Mouse (Mus musculus) megakaryocyte, adult 5-6 weeks (primary cell): ENCODE measurements around the gene Dvl3. TPM values are rescaled to one million over a fixed set of nuclear protein-coding genes. Genes with fewer than 3 reads are reported as not detected.

ENCODE experiments used
- ATAC-seq: 2 replicates; pipeline ENCODE4 v1.8.0; 2016; ENCODE audit warnings: mild to moderate bottlenecking, inconsistent platforms; ENCODE audit not compliant: poor library complexity, severe bottlenecking
- total RNA-seq, 2 experiments: library from RNA; stranded (forward) in 1 of 2; stranded (reverse) in 1 of 2; fragments of 153-499, 151-499 nt in 1 of 2; fragments of 221-1000, 200-1000 nt in 1 of 2; gene quantifications; 2 replicates each; pipeline versions ENCODE4 v1.2.3 to v1.2.4; 2015 to 2017

Dvl3 gene
- total RNA-seq, 2 experiments from 2014 or later: 2.6 to 22.4 TPM

- no peak for ATAC-seq
Measured at GRCm38 (mm10) chr16:20539649-20540048, 22.9 kb downstream of the Dvl3 start.

GRCm38 (mm10) chr16:20540438-20540837, 23.7 kb downstream of the Dvl3 start:
- ATAC-seq: no peak

- ATAC-seq: no peak
Measured at GRCm38 (mm10) chr16:20545696-20546095, 28.9 kb downstream of the Dvl3 start.

GRCm38 (mm10) chr16:20547423-20547822, 30.6 kb downstream of the Dvl3 start:
- no peak for ATAC-seq

GRCm38 (mm10) chr16:20548096-20548948, 31.5 kb downstream of the Dvl3 start, which contains the start of gene Abcf3:
Abcf3 (plus strand) TSS chr16:20548577.
- ATAC-seq: peak; percentile 97

- ATAC-seq: no peak
Measured at GRCm38 (mm10) chr16:20549161-20549560, 32.4 kb downstream of the Dvl3 start.

- no peak for ATAC-seq
Measured at GRCm38 (mm10) chr16:20551691-20552090, 34.9 kb downstream of the Dvl3 start.

- ATAC-seq: no peak
Measured at GRCm38 (mm10) chr16:20552594-20552993, 35.8 kb downstream of the Dvl3 start.

GRCm38 (mm10) chr16:20555000-20555399, 38.2 kb downstream of the Dvl3 start:
- no peak for ATAC-seq

GRCm38 (mm10) chr16:20557381-20557780, 40.6 kb downstream of the Dvl3 start:
- no peak for ATAC-seq

- ATAC-seq: no peak
Measured at GRCm38 (mm10) chr16:20565075-20565474, 48.3 kb downstream of the Dvl3 start.

Other genes with a start within 250 kb of the Dvl3 start
- 95.2 and 99.9 TPM in 2 replicates for gene Parl, start 214.6 kb upstream of the Dvl3 start, total RNA-seq (2015)
- gene Parl, start 214.6 kb upstream of the Dvl3 start, total RNA-seq (2017): 181 and 196 TPM in 2 replicates
- gene Cyp2ab1, start 191.6 kb upstream of the Dvl3 start, total RNA-seq (2015): 9.3 and 9.5 TPM in 2 replicates
- gene Cyp2ab1, start 191.6 kb upstream of the Dvl3 start, total RNA-seq (2017): 11.3 and 12.0 TPM in 2 replicates
- 22.8 and 27.4 TPM in 2 replicates for gene Abcc5, start 90.6 kb upstream of the Dvl3 start, total RNA-seq (2015)
- gene Abcc5, start 90.6 kb upstream of the Dvl3 start, total RNA-seq (2017): 28.2 and 38.9 TPM in 2 replicates
- 30.1 and 31.6 TPM in 2 replicates for gene Eif2b5, start 18.2 kb upstream of the Dvl3 start, total RNA-seq (2015)
- 43.1 and 46.1 TPM in 2 replicates for gene Eif2b5, start 18.2 kb upstream of the Dvl3 start, total RNA-seq (2017)
- 287 and 332 TPM in 2 replicates for gene Ap2m1, start 18.5 kb downstream of the Dvl3 start, total RNA-seq (2015)
- gene Ap2m1, start 18.5 kb downstream of the Dvl3 start, total RNA-seq (2017): 207 and 242 TPM in 2 replicates
- 15.4 and 21.7 TPM in 2 replicates for gene Abcf3, start 31.6 kb downstream of the Dvl3 start, total RNA-seq (2015)
- 27.5 and 32.1 TPM in 2 replicates for gene Abcf3, start 31.6 kb downstream of the Dvl3 start, total RNA-seq (2017)
- gene Vwa5b2, start 72.5 kb downstream of the Dvl3 start, total RNA-seq (2015): not detected in 2 replicates
- not detected in 2 replicates for gene Vwa5b2, start 72.5 kb downstream of the Dvl3 start, total RNA-seq (2017)
- 12.1 and 12.2 TPM in 2 replicates for gene Eef1akmt4, start 94.6 kb downstream of the Dvl3 start, total RNA-seq (2015)
- gene Eef1akmt4, start 94.6 kb downstream of the Dvl3 start, total RNA-seq (2017): 1.9 and 3.7 TPM in 2 replicates
- not detected in 2 replicates for gene Gm49333, start 94.6 kb downstream of the Dvl3 start, total RNA-seq (2015)
- gene Gm49333, start 94.6 kb downstream of the Dvl3 start, total RNA-seq (2017): not detected in 2 replicates
- gene Alg3, start 94.8 kb downstream of the Dvl3 start, total RNA-seq (2015): 15.3 and 21.9 TPM in 2 replicates
- gene Alg3, start 94.8 kb downstream of the Dvl3 start, total RNA-seq (2017): 7.4 and 10.7 TPM in 2 replicates
- gene Camk2n2, start 104.3 kb downstream of the Dvl3 start, total RNA-seq (2015): 0.29 and 0.32 TPM in 2 replicates
- 0.95 TPM in 1 of 2 replicates, not detected in the other for gene Camk2n2, start 104.3 kb downstream of the Dvl3 start, total RNA-seq (2017)
- not detected in 2 replicates for gene Ece2, start 112.8 kb downstream of the Dvl3 start, total RNA-seq (2015)
- gene Ece2, start 112.8 kb downstream of the Dvl3 start, total RNA-seq (2017): not detected in 2 replicates
- gene Psmd2, start 134.7 kb downstream of the Dvl3 start, total RNA-seq (2015): 88.9 and 92.4 TPM in 2 replicates
- gene Psmd2, start 134.7 kb downstream of the Dvl3 start, total RNA-seq (2017): 134 and 172 TPM in 2 replicates
- 117 and 119 TPM in 2 replicates for gene Eif4g1, start 151.3 kb downstream of the Dvl3 start, total RNA-seq (2015)
- 159 and 160 TPM in 2 replicates for gene Eif4g1, start 151.3 kb downstream of the Dvl3 start, total RNA-seq (2017)
- 0.09 and 0.33 TPM in 2 replicates for gene Fam131a, start 176.3 kb downstream of the Dvl3 start, total RNA-seq (2015)
- 0.16 and 0.55 TPM in 2 replicates for gene Fam131a, start 176.3 kb downstream of the Dvl3 start, total RNA-seq (2017)
- 34.7 and 36.7 TPM in 2 replicates for gene Polr2h, start 200.7 kb downstream of the Dvl3 start, total RNA-seq (2015)
- gene Polr2h, start 200.7 kb downstream of the Dvl3 start, total RNA-seq (2017): 27.8 and 29.2 TPM in 2 replicates
- gene Clcn2, start 200.8 kb downstream of the Dvl3 start, total RNA-seq (2015): 0.49 and 0.84 TPM in 2 replicates
- 1.3 and 1.4 TPM in 2 replicates for gene Clcn2, start 200.8 kb downstream of the Dvl3 start, total RNA-seq (2017)
- gene Chrd, start 216.1 kb downstream of the Dvl3 start, total RNA-seq (2015): not detected in 2 replicates
- not detected in 2 replicates for gene Chrd, start 216.1 kb downstream of the Dvl3 start, total RNA-seq (2017)
- gene Thpo, start 217.5 kb downstream of the Dvl3 start, total RNA-seq (2015): not detected in 2 replicates
- not detected in 2 replicates for gene Thpo, start 217.5 kb downstream of the Dvl3 start, total RNA-seq (2017)